Mouse (Mus musculus) MEL (cell line): ENCODE results near the gene Nat8l.

ENCODE experiments used
- CTCF ChIP-seq, 3 experiments: IDR thresholded peaks in 2 of 3; conservative IDR thresholded peaks in 1 of 3; 2 replicates each; pipeline ENCODE4 v1.5.1; 2011 to 2012; ENCODE audit warnings: low read length in 3 of 3, low read depth in 2 of 3, mild to moderate bottlenecking in 2 of 3, improper control_type of control experiment in 1 of 3, inconsistent platforms in 1 of 3, mixed read lengths in 1 of 3, moderate library complexity in 1 of 3; ENCODE audit not compliant: control insufficient read depth in 1 of 3, insufficient read depth in 1 of 3, poor library complexity in 1 of 3, severe bottlenecking in 1 of 3
- SMC3 ChIP-seq: IDR thresholded peaks from 2 replicates; pipeline ENCODE4 v1.6.1; 2011; ENCODE audit warnings: low read depth, low read length, improper control_type of control experiment
- TAL1 ChIP-seq: IDR thresholded peaks from 2 replicates; pipeline ENCODE4 v1.6.1; 2012; ENCODE audit warnings: mild to moderate bottlenecking, inconsistent platforms, low read length, moderate library complexity, mixed read lengths
- TBP ChIP-seq: IDR thresholded peaks from 2 replicates; pipeline ENCODE4 v1.8.0; 2011; ENCODE audit warnings: low read depth, low read length, improper control_type of control experiment

GRCm38 (mm10) chr5:34030101-34030500 is 34.3 kb downstream of the Nat8l start:
- no peak for TF ChIP-seq TAL1
- no peak for TF ChIP-seq SMC3
- TF ChIP-seq CTCF (IDR thresholded peaks at IDR 0.05 in 2 of 3, conservative IDR thresholded peaks at IDR 0.05 in 1 of 3; ENCODE audit: control insufficient read depth in 1 of 3, insufficient read depth in 1 of 3, low read depth in 2 of 3, low read length in 3 of 3, poor library complexity in 1 of 3, severe bottlenecking in 1 of 3), result no peak
- TF ChIP-seq TBP, result no peak
